Mouse (Mus musculus) bone marrow macrophage, adult 2 months (primary cell): ENCODE measurements around the gene Rita1.

Source experiments
- CTCF ChIP-seq: IDR thresholded peaks from 2 replicates; pipeline ENCODE4 v1.5.1; 2012; ENCODE audit warnings: low read depth, mild to moderate bottlenecking, low read length, moderate library complexity
- POLR2A ChIP-seq: IDR thresholded peaks from 2 replicates; pipeline ENCODE4 v1.6.1; 2012; ENCODE audit warnings: mild to moderate bottlenecking, low read depth, low read length, borderline replicate concordance

DNA sequence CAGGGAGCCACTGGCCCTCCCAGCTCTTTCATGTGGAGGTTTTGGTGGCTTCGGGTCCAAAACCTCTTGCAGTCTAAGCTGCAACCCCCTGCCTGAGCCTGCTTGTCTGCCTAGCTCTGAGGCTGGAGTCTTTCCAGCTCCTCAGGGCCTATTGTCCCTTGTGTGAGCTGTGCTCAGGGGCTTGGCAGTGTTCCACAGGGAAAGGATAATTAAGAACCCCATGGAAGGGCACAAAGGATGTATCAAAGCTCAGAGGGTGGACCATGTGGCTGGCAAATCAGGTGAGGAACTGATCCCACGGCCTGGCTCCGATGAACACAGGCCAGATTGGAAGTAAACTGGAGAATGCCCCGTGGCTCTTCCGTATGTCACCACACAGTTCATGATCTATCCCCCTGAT is 46.3 kb downstream of the Rita1 start:
- no peak for TF ChIP-seq POLR2A
- no peak for TF ChIP-seq CTCF
